Mouse (Mus musculus) urinary bladder, postnatal 14 days (tissue): Measurements from ENCODE around the gene Gm4513.
"Not testable (repeated sequence)": the region's sequence is repeated elsewhere in the genome, so short reads cannot be mapped to it uniquely, and the experiment has no call there.

ENCODE experiments used
- DNase-seq: peaks from one replicate; pipeline ENCODE4 v3.0.0; 2021; ENCODE audit warnings: low spot score

Gene Gm4513

DNA sequence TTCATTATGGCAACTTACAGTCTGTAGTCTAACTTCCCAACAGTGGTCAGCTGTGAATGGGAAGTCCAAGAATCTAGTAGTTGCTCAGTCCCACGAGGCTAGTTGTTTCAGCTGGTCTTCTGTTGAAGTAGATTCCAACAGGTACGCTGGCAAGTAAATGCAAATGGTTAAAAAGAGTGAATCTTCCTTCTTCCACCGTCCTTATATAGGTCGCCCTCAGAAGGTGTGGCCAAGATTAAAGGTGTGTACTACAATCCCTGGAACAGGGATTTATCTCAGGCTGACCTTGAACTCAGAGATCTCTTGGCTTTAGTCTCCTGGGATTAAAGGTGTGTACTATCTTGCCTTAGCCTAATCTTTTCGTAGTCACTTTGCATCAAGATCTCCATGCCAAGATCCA, at the start of gene Gm4513:
Gm4513 (minus strand) TSS at position 101 of the 400 bp plus-strand sequence.
- not testable (repeated sequence) for DNase-seq

DNA sequence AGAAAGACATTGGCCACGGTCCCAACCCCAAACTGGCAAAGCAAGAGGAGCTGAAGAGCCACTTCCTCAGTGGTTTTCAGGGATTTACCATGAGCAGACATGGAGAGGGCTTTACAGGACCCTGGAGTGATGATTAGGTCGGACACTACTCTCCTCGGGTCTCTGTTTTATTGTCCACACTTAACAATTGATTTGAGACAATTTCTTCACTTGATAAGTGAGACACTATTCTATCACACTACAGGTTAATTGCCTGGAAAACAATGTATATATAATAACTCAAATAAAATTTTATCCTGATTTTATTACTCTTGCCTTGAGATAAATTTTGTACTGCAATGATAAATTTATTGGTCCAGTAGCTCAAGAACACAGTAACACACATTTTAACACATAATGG, 22.7 kb downstream of the Gm4513 start, which contains the start of gene Gm4141:
Gm4141 (minus strand) TSS at position 101 of the 400 bp plus-strand sequence.
- not testable (repeated sequence) for DNase-seq

DNA sequence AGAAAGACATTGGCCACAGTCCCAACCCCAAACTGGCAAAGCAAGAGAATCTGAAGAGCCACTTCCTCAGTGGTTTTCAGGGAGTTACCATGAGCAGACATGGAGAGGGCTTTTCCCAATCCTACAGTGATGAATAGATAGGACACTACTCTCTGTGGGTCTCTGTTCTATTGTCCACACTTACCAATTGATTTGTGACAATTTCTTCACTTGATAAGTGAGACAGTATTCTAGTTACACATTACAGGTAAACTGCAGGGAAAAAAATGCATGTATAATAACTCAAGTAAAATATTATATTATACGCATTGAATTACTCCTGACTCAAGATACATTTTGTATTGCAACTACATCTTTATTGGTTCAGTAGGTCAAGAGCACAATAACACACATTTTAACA, 53.2 kb downstream of the Gm4513 start, which contains the start of gene Gm5726:
Gm5726 (minus strand) TSS at position 101 of the 400 bp plus-strand sequence.
- DNase-seq: not testable (repeated sequence)
